Mouse (Mus musculus) heart, adult 2 months (tissue): Measurements from ENCODE around the gene Tmod3. TPM values are rescaled to one million over a fixed set of nuclear protein-coding genes. Genes with fewer than 3 reads are reported as not detected.

ENCODE experiments used
- DNase-seq, 2 experiments: peaks; one replicate each; pipeline ENCODE4 v3.0.0; 2021
- H3K27ac ChIP-seq: fragments of 200-600 bp; 2 replicates; pipeline ENCODE4 v1.8.1; 2022
- H3K27me3 ChIP-seq: fragments of 200-500 bp; 2 replicates; pipeline ENCODE4 v1.6.1; 2012; ENCODE audit warnings: mild to moderate bottlenecking, low read length, inconsistent platforms, mixed read lengths; ENCODE audit not compliant: control insufficient read depth, insufficient read depth
- H3K36me3 ChIP-seq: fragments of 200-500 bp; 2 replicates; pipeline ENCODE4 v1.6.1; 2012; ENCODE audit warnings: low read length, inconsistent platforms; ENCODE audit not compliant: control insufficient read depth, insufficient read depth
- H3K4me1 ChIP-seq: fragments of 200-500 bp; 2 replicates; pipeline ENCODE4 v1.6.1; 2011; ENCODE audit warnings: low read length; ENCODE audit not compliant: control insufficient read depth, insufficient read depth
- H3K4me3 ChIP-seq: fragments of 200-600 bp; 2 replicates; pipeline ENCODE4 v1.8.1; 2022
- H3K79me2 ChIP-seq: fragments of 200-500 bp; replicated peaks from 2 replicates; pipeline ENCODE4 v1.6.1; 2012; ENCODE audit warnings: mild to moderate bottlenecking, inconsistent platforms, low read length, moderate library complexity, mixed read lengths; ENCODE audit not compliant: control insufficient read depth, insufficient read depth
- H3K9ac ChIP-seq: fragments of 200-500 bp; 2 replicates; pipeline ENCODE4 v1.6.1; 2012; ENCODE audit warnings: low read depth, mild to moderate bottlenecking, control low read depth, inconsistent platforms, low read length, mixed read lengths
- CTCF ChIP-seq: fragments of 200-600 bp; IDR thresholded peaks from 2 replicates; pipeline ENCODE4 v1.8.1; 2022; ENCODE audit warnings: antibody characterized with exemption, mild to moderate bottlenecking, moderate library complexity
- EP300 ChIP-seq: fragments of 200-500 bp; IDR thresholded peaks from 2 replicates; pipeline ENCODE4 v1.6.1; 2011; ENCODE audit warnings: low read depth, low read length, control low read depth; ENCODE audit not compliant: insufficient read depth
- POLR2A ChIP-seq: fragments of 200-500 bp; IDR thresholded peaks from 2 replicates; pipeline ENCODE4 v1.6.1; 2011; ENCODE audit warnings: mild to moderate bottlenecking, low read depth, low read length, control low read depth; ENCODE audit not compliant: insufficient read depth
- WGBS: fragments of 180-500 bp; shearing (Covaris S2); methylation state at CpG from one replicate; pipeline ENCODE4 v1.1.7; 2018; 5-methylcytosine and 5-hydroxymethylcytosine counted together
- intact Hi-C: fragments of 180-260 bp; cut with DNase I; formaldehyde crosslinking; loops from one replicate; pipeline ENCODE4 v1.15.1; 2025
- polyA plus RNA-seq: library from polyadenylated mRNA; depleted of rRNA; stranded (reverse); fragments of >200 nt; gene quantifications from 2 replicates; pipeline ENCODE4 v1.2.3, GENCODE M21; 2012; rRNA removed
- total RNA-seq, 2 experiments: library from RNA; stranded (reverse); gene quantifications; 2 replicates each; pipeline ENCODE4 v1.2.3; 2021

Gene Tmod3
- total and polyA plus RNA-seq, 3 experiments = 19.6 to 63.6 (median 50.1) TPM

DNA sequence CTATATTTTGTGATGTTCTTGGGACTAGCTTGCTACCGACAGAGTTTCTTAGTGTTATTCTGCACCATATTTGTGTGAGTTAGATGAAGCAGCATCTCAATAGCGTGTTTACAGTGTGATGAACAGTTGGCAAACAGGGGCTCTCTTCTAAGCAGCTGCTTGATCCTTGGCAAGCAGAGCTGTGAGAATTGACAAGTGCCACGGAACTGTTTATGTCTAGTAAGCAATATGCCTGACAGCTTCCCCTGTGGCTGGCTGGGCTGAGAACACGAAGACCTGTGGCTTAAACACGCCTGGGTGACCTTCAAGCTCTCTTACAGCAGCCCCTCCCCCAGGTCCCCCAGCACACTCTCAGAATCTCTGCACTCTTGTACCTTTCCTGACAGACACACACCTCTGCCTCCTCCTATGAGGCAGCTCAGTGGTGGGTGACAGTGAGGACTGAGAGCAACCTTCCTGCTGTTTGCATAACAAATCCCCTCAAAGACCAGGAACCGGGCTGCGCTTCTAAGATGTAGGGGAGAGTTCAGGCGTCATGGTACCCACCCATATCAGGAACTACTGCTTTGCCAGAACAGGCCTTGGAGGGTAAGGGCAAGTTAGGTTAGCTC is 96.3 kb downstream of the Tmod3 start:
- no peak overlapping the region for H3K9ac ChIP-seq
- H3K36me3 ChIP-seq = peaks cover 3% of the 10 kb centered on the region; the same call in 1 of the 2 replicates
- DNase-seq = no peak
- no peaks in the 10 kb centered on the region for H3K27me3 ChIP-seq
- H3K4me3 ChIP-seq = no peak overlapping the region
- WGBS = 67% methylated on average over 8 of the region's 8 CpGs
- no peak for TF ChIP-seq EP300
- TF ChIP-seq POLR2A = no peak
- no peak for TF ChIP-seq CTCF
- H3K4me1 ChIP-seq = peaks cover 5% of the 10 kb centered on the region; the same call in 1 of the 2 replicates
- intact Hi-C loops = no loop called here
- no peaks in the 10 kb centered on the region for H3K79me2 ChIP-seq
- no peak overlapping the region; the same call in 1 of the 2 replicates for H3K27ac ChIP-seq

DNA sequence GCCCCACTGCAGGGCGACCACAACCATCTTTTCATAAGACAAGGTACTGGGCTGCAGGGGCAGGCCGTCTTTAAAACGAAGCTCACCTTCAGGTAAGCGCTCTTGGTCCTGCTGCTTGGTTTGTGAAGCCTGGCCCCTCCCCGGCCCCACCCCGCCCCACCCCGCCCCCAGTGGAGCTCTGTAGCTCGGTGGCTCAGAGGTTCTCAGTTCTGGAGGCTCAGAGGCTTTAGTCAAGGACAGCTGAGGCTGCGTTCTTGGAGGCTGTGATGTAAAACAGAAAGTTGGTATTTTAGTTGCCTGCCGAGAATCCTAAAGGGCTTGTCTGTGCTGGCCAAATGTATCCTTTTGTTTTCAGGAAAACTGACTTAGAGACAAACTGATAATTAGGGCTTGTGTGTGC is 103.8 kb downstream of the Tmod3 start:
- TF ChIP-seq EP300 = no peak
- no peak for TF ChIP-seq CTCF
- Histone ChIP-seq H3K79me2 (no peaks in the 10 kb centered on the region), H3K36me3 (0 out of 2 replicates have a peak, but pooled peaks cover 2% of the 10 kb centered on the region), H3K4me3 (no peak overlapping the region), H3K27ac (no peak overlapping the region), H3K27me3 (no peaks in the 10 kb centered on the region), H3K4me1 (no peaks in the 10 kb centered on the region; the same call in 1 of the 2 replicates), H3K9ac (no peak overlapping the region)
- no peak for DNase-seq
- 83% methylated on average over 10 of the region's 10 CpGs for WGBS
- intact Hi-C loops = no loop called here

DNA sequence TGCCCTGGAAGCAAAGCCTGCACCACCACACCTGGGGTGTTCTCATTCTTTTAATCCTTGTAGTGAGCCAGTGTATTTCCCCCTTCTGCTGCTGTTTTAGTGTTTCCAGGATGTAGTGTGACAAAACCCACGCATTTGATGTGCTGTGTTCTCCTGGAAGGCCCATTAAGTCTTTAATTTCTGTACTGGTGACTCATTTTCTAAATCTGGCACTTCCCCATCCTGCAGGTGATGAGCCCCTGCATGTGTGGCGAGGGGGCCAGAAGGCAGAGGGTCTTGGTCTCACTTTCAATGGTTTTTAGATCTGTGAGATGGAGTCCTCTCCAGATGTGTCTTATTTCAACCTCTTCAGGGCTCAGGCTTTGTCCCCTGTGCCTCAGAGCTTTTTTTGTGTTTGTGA is 105.5 kb downstream of the Tmod3 start:
- Histone ChIP-seq H3K4me3 (no peak overlapping the region), H3K4me1 (no peaks in the 10 kb centered on the region; the same call in 1 of the 2 replicates), H3K27me3 (no peaks in the 10 kb centered on the region), H3K9ac (no peak overlapping the region), H3K36me3 (0 out of 2 replicates have a peak, but pooled peaks cover 2% of the 10 kb centered on the region), H3K79me2 (no peaks in the 10 kb centered on the region), H3K27ac (no peak overlapping the region)
- intact Hi-C loops = no loop called here
- 60% methylated on average over 2 of the region's 2 CpGs for WGBS
- TF ChIP-seq EP300 = no peak
- no peak for TF ChIP-seq CTCF
- no peak for TF ChIP-seq POLR2A
- DNase-seq = no peak

GRCm38 (mm10) chr9:75448021-75448420 is 111.4 kb downstream of the Tmod3 start:
- 0 out of 2 replicates have a peak, but pooled peaks cover 2% of the 10 kb centered on the region for H3K36me3 ChIP-seq
- no peaks in the 10 kb centered on the region; the same call in 1 of the 2 replicates for H3K4me1 ChIP-seq
- TF ChIP-seq EP300 (no peak), POLR2A (no peak), CTCF (no peak)

More at GRCm38 (mm10) chr9:75448021-75448420, 111.4 kb downstream of the Tmod3 start:
- Histone ChIP-seq H3K27ac (no peak overlapping the region), H3K79me2 (0 out of 2 replicates have a peak, but pooled peaks cover 1% of the 10 kb centered on the region), H3K4me3 (no peak overlapping the region), H3K27me3 (no peaks in the 10 kb centered on the region), H3K9ac (no peak overlapping the region)
- DNase-seq = no peak
- intact Hi-C loops = no loop called here
- 77% methylated on average over 3 of the region's 3 CpGs for WGBS

Other genes starting within 250 kb of the Tmod3 start
- not detected for gene Bcl2l10, start 211.9 kb downstream of the Tmod3 start, total RNA-seq
- gene Bcl2l10, start 211.9 kb downstream of the Tmod3 start, polyA plus RNA-seq = 0.15 TPM in 1 of 2 replicates, not detected in the other
- 10 to 100 TPM; 25.6 to 26.8 TPM for gene Mapk6, start 149.7 kb downstream of the Tmod3 start, total RNA-seq
- 11.2 and 22.3 TPM in 2 replicates for gene Mapk6, start 149.7 kb downstream of the Tmod3 start, polyA plus RNA-seq
- gene Leo1, start 118.1 kb downstream of the Tmod3 start, total RNA-seq = 10 to 100 TPM; 12.4 to 20.4 TPM
- gene Leo1, start 118.1 kb downstream of the Tmod3 start, polyA plus RNA-seq = 3.0 and 4.6 TPM in 2 replicates
- 1 to 10 TPM; 3.8 to 4.7 TPM for gene Tmod2, start 51.7 kb upstream of the Tmod3 start, total RNA-seq
- 1.0 and 2.6 TPM in 2 replicates for gene Tmod2, start 51.7 kb upstream of the Tmod3 start, polyA plus RNA-seq
- 1 to 10 TPM; 6.9 to 8.5 TPM for gene Lysmd2, start 66.1 kb upstream of the Tmod3 start, total RNA-seq
- 16.4 and 18.1 TPM in 2 replicates for gene Lysmd2, start 66.1 kb upstream of the Tmod3 start, polyA plus RNA-seq
- under 1 TPM; 0.37 to 0.43 TPM for gene Scg3, start 124.4 kb upstream of the Tmod3 start, total RNA-seq
- gene Scg3, start 124.4 kb upstream of the Tmod3 start, polyA plus RNA-seq = 0.20 and 1.3 TPM in 2 replicates
- gene Bmp5, start 215.7 kb upstream of the Tmod3 start, total RNA-seq = under 1 TPM; 0.65 to 0.68 TPM
- 0.43 and 0.67 TPM in 2 replicates for gene Bmp5, start 215.7 kb upstream of the Tmod3 start, polyA plus RNA-seq